In genomic region chr17:25593411-25594261, GRCm38 (mm10) we compare ENCODE assay signal across 10 mouse cellular contexts. TPM values are rescaled to one million over a fixed set of nuclear protein-coding genes. Genes with fewer than 3 reads are reported as not detected.
DNase-seq lines count a peak whose midpoint lies in the region; TF ChIP-seq lines count a peak whose summit lies in the region.
"Had no signal": no experiment of that assay in that cellular context is flagged by ENCODE, and none has a peak within 500 bp of the region (broad histone marks: within the 10 kb centered on the region; RNA-seq: fewer than 3 reads in every experiment).

No protein-coding gene starts in this region.

- peaks cover 8% of the 10 kb centered on the region; the same call in 1 of the 2 replicates for H3K9me3 ChIP-seq in embryonic facial prominence, embryonic 10.5 days
- H3K9me3 ChIP-seq in limb, embryonic 10.5 days (replicated peaks): no peaks in the 10 kb centered on the region

- whole genome bisulfite sequencing in embryonic facial prominence, embryonic 10.5 days: 25% methylated on average over 22 of the region's 22 CpGs
- WGBS in limb, embryonic 10.5 days: 17% methylated on average over 22 of the region's 22 CpGs

- peaks cover 55% of the 10 kb centered on the region for H3K4me1 ChIP-seq in embryonic facial prominence, embryonic 10.5 days
- H3K4me1 ChIP-seq in limb, embryonic 10.5 days: peaks cover 48% of the 10 kb centered on the region

- H3K36me3 ChIP-seq in embryonic facial prominence, embryonic 10.5 days (replicated peaks): peaks cover 63% of the 10 kb centered on the region
- H3K36me3 ChIP-seq in limb, embryonic 10.5 days: peaks cover 49% of the 10 kb centered on the region

- DNase-seq in gastrocnemius, adult 2 months: no peak
- DNase-seq in gastrocnemius, adult 18-20 months (ENCODE audit: low spot score): no peak
- DNase-seq in MN1 (ENCODE audit: low spot score): peak; percentile 78
- DNase-seq in embryonic facial prominence, embryonic 10.5 days (ENCODE audit: low spot score): peak; percentile 86
- DNase-seq in limb, embryonic 10.5 days (ENCODE audit: low spot score): peak; percentile 88
- DNase-seq in adrenal gland, postnatal 36 days: no peak
- DNase-seq in heart, postnatal 36 days: no peak
- no peak for DNase-seq in spleen, adult 18-20 months

- peak overlapping the region; percentile 82; the same call in 1 of the 2 replicates for H3K27ac ChIP-seq in gastrocnemius, adult 2 months
- H3K27ac ChIP-seq in embryonic facial prominence, embryonic 10.5 days (replicated peaks): peak overlapping the region; percentile 82
- H3K27ac ChIP-seq in limb, embryonic 10.5 days: peak overlapping the region; percentile 84

- TF ChIP-seq CTCF in gastrocnemius, adult 2 months (IDR thresholded peaks at IDR 0.05): no peak

- intact Hi-C loops in gastrocnemius, adult 2 months (cut with DNase I): no loop called here
- intact Hi-C loops in heart, postnatal 36 days (cut with DNase I): no loop called here

- peaks cover 9% of the 10 kb centered on the region; the same call in 1 of the 2 replicates for H3K27me3 ChIP-seq in embryonic facial prominence, embryonic 10.5 days (replicated peaks; ENCODE audit: low read depth, poor library complexity, severe bottlenecking)
- peaks cover 86% of the 10 kb centered on the region for H3K27me3 ChIP-seq in limb, embryonic 10.5 days (ENCODE audit: low read depth, poor library complexity, severe bottlenecking)

- no peak overlapping the region for H3K4me3 ChIP-seq in gastrocnemius, adult 2 months
- H3K4me3 ChIP-seq in embryonic facial prominence, embryonic 10.5 days: peak overlapping the region; percentile 39
- H3K4me3 ChIP-seq in limb, embryonic 10.5 days: peak overlapping the region; percentile 39
- H3K4me3 ChIP-seq: myocyte had no signal

RNA-seq across cellular contexts. Expression of gene Lmf1, which starts 14.8 kb away (rescaled TPM):
- total RNA-seq in gastrocnemius, adult 2 months (2021): 10 to 100 TPM in 1 of 2 experiments, 1 to 10 TPM in 1; 9.7 to 14.9 TPM
- total RNA-seq in gastrocnemius, adult 18-20 months (2021): 10 to 100 TPM; 11.3 to 12.6 TPM
- polyA plus RNA-seq in embryonic facial prominence, embryonic 10.5 days (2016; fragmentation: Nextera tagmentation; extraction: Ambion mirVana): 26.3 and 26.6 TPM in 2 replicates
- 28.9 and 29.0 TPM in 2 replicates for polyA plus RNA-seq in limb, embryonic 10.5 days (2016; fragmentation: Nextera tagmentation; extraction: Ambion mirVana)
- total RNA-seq in adrenal gland, postnatal 36 days (2021): 10 to 100 TPM; 29.6 to 37.9 TPM
- total RNA-seq in heart, postnatal 36 days (2021): 10 to 100 TPM; 27.4 to 33.8 TPM

RNA-seq across cellular contexts. Expression of gene Sox8, which starts 23.1 kb away (rescaled TPM):
- 1 to 10 TPM in 1 of 2 experiments, under 1 TPM in 1; 0.92 to 1.1 TPM for total RNA-seq in gastrocnemius, adult 2 months (2021)
- under 1 TPM; 0.37 to 0.59 TPM for total RNA-seq in gastrocnemius, adult 18-20 months (2021)
- 12.5 and 13.1 TPM in 2 replicates for polyA plus RNA-seq in embryonic facial prominence, embryonic 10.5 days (2016; fragmentation: Nextera tagmentation; extraction: Ambion mirVana)
- 11.1 and 13.1 TPM in 2 replicates for polyA plus RNA-seq in limb, embryonic 10.5 days (2016; fragmentation: Nextera tagmentation; extraction: Ambion mirVana)
- 1 to 10 TPM; 1.3 to 2.5 TPM for total RNA-seq in adrenal gland, postnatal 36 days (2021)
- total RNA-seq in heart, postnatal 36 days (2021): under 1 TPM; 0.33 to 0.49 TPM
- polyA plus RNA-seq: inflammation-experienced regulatory T-cells, adult 6 months had no signal

Comparison
In these comparisons a context has a peak if more than half of its experiments do, and no peak if none do; other contexts are left out.
1. DNase-seq: peak in MN1 (single experiment), embryonic facial prominence, embryonic 10.5 days (single experiment) and limb, embryonic 10.5 days (single experiment); none in gastrocnemius, adult 2 months (single experiment), gastrocnemius, adult 18-20 months (single experiment), adrenal gland, postnatal 36 days (0 of 2), heart, postnatal 36 days (0 of 2) and spleen, adult 18-20 months (0 of 2).
2. Peak in every context shown above with its lines, with median percentiles within 50 percentile points of each other: H3K27ac ChIP-seq.